Mouse (Mus musculus) retina, adult 2 months (tissue): Measurements from ENCODE around the gene Foxa1.

Experiments used
- DNase-seq: peaks from one replicate; pipeline ENCODE4 v3.0.0-alpha.2; 2012; ENCODE audit warnings: low read depth, low spot score

Foxa1 gene

GRCm38 (mm10) chr12:57541118-57541517 lies 5.6 kb downstream of the Foxa1 start:
- no peak for DNase-seq

- no peak for DNase-seq
Measured at GRCm38 (mm10) chr12:57539551-57539985, 7.1 kb downstream of the Foxa1 start.

GRCm38 (mm10) chr12:57538588-57539550 lies 7.8 kb downstream of the Foxa1 start:
- no peak for DNase-seq

- DNase-seq, result no peak
Measured at GRCm38 (mm10) chr12:57537791-57538587, 8.7 kb downstream of the Foxa1 start.

- no peak for DNase-seq
Measured at GRCm38 (mm10) chr12:57536909-57537670, 9.6 kb downstream of the Foxa1 start.

- DNase-seq, result no peak
Measured at GRCm38 (mm10) chr12:57536056-57536908, 10.4 kb downstream of the Foxa1 start.

- DNase-seq, result no peak
Measured at GRCm38 (mm10) chr12:57534879-57535611, 11.7 kb downstream of the Foxa1 start.

GRCm38 (mm10) chr12:57534517-57534878 lies 12.2 kb downstream of the Foxa1 start:
- DNase-seq, result no peak

GRCm38 (mm10) chr12:57530474-57530873 lies 16.2 kb downstream of the Foxa1 start:
- no peak for DNase-seq

GRCm38 (mm10) chr12:57528335-57528734 lies 18.4 kb downstream of the Foxa1 start:
- DNase-seq, result no peak

GRCm38 (mm10) chr12:57515702-57516377 lies 30.9 kb downstream of the Foxa1 start:
- no peak for DNase-seq

GRCm38 (mm10) chr12:57514552-57514951 lies 32.2 kb downstream of the Foxa1 start:
- DNase-seq, result no peak

GRCm38 (mm10) chr12:57511560-57511959 lies 35.2 kb downstream of the Foxa1 start:
- no peak for DNase-seq

- no peak for DNase-seq
Measured at GRCm38 (mm10) chr12:57511127-57511526, 35.6 kb downstream of the Foxa1 start.

GRCm38 (mm10) chr12:57509726-57510125 lies 37.0 kb downstream of the Foxa1 start:
- no peak for DNase-seq

GRCm38 (mm10) chr12:57508938-57509337 lies 37.8 kb downstream of the Foxa1 start:
- DNase-seq, result no peak

- DNase-seq, result no peak
Measured at GRCm38 (mm10) chr12:57505329-57505728, 41.4 kb downstream of the Foxa1 start.

GRCm38 (mm10) chr12:57500246-57500645 lies 46.5 kb downstream of the Foxa1 start:
- no peak for DNase-seq

- no peak for DNase-seq
Measured at GRCm38 (mm10) chr12:57496347-57497119, 50.2 kb downstream of the Foxa1 start.
